Comparison of ENCODE assay signal across 11 mouse cellular contexts in genomic region chr10:60108321-60109111, GRCm38 (mm10). TPM values are rescaled to one million over a fixed set of nuclear protein-coding genes. Genes with fewer than 3 reads are reported as not detected.
A peak's percentile ranks its signal among the peaks of the same experiment; 100 is the strongest.
DNase-seq lines count a peak whose midpoint lies in the region; ATAC-seq and TF ChIP-seq lines count a peak whose summit lies in the region.
"Had no signal": no experiment of that assay in that cellular context is flagged by ENCODE, and none has a peak within 500 bp of the region (broad histone marks: within the 10 kb centered on the region; RNA-seq: fewer than 3 reads in every experiment).

No protein-coding gene starts in this region.

- no peak for DNase-seq in kidney, adult 2 months
- DNase-seq in cerebellum, adult 9-10 months, result peak; percentile 83
- DNase-seq in midbrain, postnatal 0 days (ENCODE audit: low spot score), result peak; percentile 32
- DNase-seq in adrenal gland, postnatal 10 days, result no peak
- no peak for DNase-seq in lung, postnatal 25 days (ENCODE audit: low spot score)
- DNase-seq in thymus, adult 18-20 months, result no peak
- DNase-seq: lung, embryonic 14.5 days; thymus, adult 2 months had no signal

- TF ChIP-seq CTCF in kidney, adult 2 months (conservative IDR thresholded peaks at IDR 0.05; ENCODE audit: insufficient read depth, insufficient read length, low read depth, low read length), result no peak
- no peak for TF ChIP-seq CTCF in midbrain, postnatal 0 days (IDR thresholded peaks at IDR 0.05)

- no peak for TF ChIP-seq POLR2A in kidney, adult 2 months (IDR thresholded peaks at IDR 0.05; ENCODE audit: low read depth, low read length)

- ATAC-seq in kidney, embryonic 15.5 days (replicated peaks; ENCODE audit: low FRiP score), result no peak
- ATAC-seq in forebrain, embryonic 15.5 days (replicated peaks), result no peak
- no peak for ATAC-seq in midbrain, postnatal 0 days (ENCODE audit: low FRiP score)

- H3K27me3 ChIP-seq in kidney, embryonic 15.5 days, result peaks cover 55% of the 10 kb centered on the region
- H3K27me3 ChIP-seq in kidney, adult 2 months (replicated peaks; ENCODE audit: control insufficient read depth, insufficient read depth, low read length), result no peaks in the 10 kb centered on the region; the same call in 1 of the 2 replicates
- H3K27me3 ChIP-seq in forebrain, embryonic 15.5 days, result peaks cover 4% of the 10 kb centered on the region; the same call in 1 of the 2 replicates
- no peaks in the 10 kb centered on the region for H3K27me3 ChIP-seq in midbrain, postnatal 0 days (ENCODE audit: insufficient read depth, low read length)

- H3K4me2 ChIP-seq in kidney, embryonic 15.5 days, result peak overlapping the region; percentile 93
- H3K4me2 ChIP-seq in forebrain, embryonic 15.5 days (replicated peaks), result peak overlapping the region; percentile 94
- H3K4me2 ChIP-seq in midbrain, postnatal 0 days (ENCODE audit: low read depth, low read length, poor library complexity, severe bottlenecking), result peak overlapping the region; percentile 94

- peaks cover 53% of the 10 kb centered on the region for H3K4me1 ChIP-seq in kidney, embryonic 15.5 days
- H3K4me1 ChIP-seq in kidney, adult 2 months (ENCODE audit: control insufficient read depth, insufficient read depth, low read length), result no peaks in the 10 kb centered on the region
- peaks cover 44% of the 10 kb centered on the region for H3K4me1 ChIP-seq in forebrain, embryonic 15.5 days
- peaks cover 30% of the 10 kb centered on the region for H3K4me1 ChIP-seq in midbrain, postnatal 0 days (ENCODE audit: insufficient read depth, low read length)

- peak overlapping the region; percentile 59 for H3K4me3 ChIP-seq in kidney, embryonic 15.5 days (replicated peaks)
- no peak overlapping the region for H3K4me3 ChIP-seq in kidney, adult 2 months (ENCODE audit: insufficient read depth, low read depth, low read length)
- H3K4me3 ChIP-seq in forebrain, embryonic 15.5 days, result peak overlapping the region; percentile 74
- peak overlapping the region; percentile 79 for H3K4me3 ChIP-seq in midbrain, postnatal 0 days (ENCODE audit: low read depth, low read length)
- H3K4me3 ChIP-seq: erythroblast, embryonic 14.5 days had no signal

- H3K9me3 ChIP-seq in kidney, embryonic 15.5 days (replicated peaks), result no peaks in the 10 kb centered on the region
- H3K9me3 ChIP-seq in forebrain, embryonic 15.5 days, result no peaks in the 10 kb centered on the region
- no peaks in the 10 kb centered on the region for H3K9me3 ChIP-seq in midbrain, postnatal 0 days (ENCODE audit: low read length)

- H3K27ac ChIP-seq in kidney, embryonic 15.5 days, result 0 out of 2 replicates have a peak overlapping the region, but pooled peaks have one; percentile 24
- H3K27ac ChIP-seq in kidney, adult 2 months (ENCODE audit: insufficient read depth, low read depth, low read length), result no peak overlapping the region
- no peak overlapping the region; the same call in 1 of the 2 replicates for H3K27ac ChIP-seq in forebrain, embryonic 15.5 days (replicated peaks)
- H3K27ac ChIP-seq in midbrain, postnatal 0 days (ENCODE audit: low read depth, low read length), result peak overlapping the region; percentile 98

- WGBS in kidney, embryonic 15.5 days, result 49% methylated on average over 17 of the region's 17 CpGs
- WGBS in kidney, adult 2 months, result 83% methylated on average over 17 of the region's 17 CpGs
- 43% methylated on average over 17 of the region's 17 CpGs for WGBS in forebrain, embryonic 15.5 days
- WGBS in midbrain, postnatal 0 days, result 32% methylated on average over 16 of the region's 17 CpGs

- H3K9ac ChIP-seq in kidney, embryonic 15.5 days, result no peak overlapping the region
- H3K9ac ChIP-seq in forebrain, embryonic 15.5 days (replicated peaks), result peak overlapping the region; percentile 38; the same call in 1 of the 2 replicates
- peak overlapping the region; percentile 99 for H3K9ac ChIP-seq in midbrain, postnatal 0 days (replicated peaks; ENCODE audit: low read length, poor library complexity, severe bottlenecking)
- H3K9ac ChIP-seq: lung, embryonic 14.5 days had no signal

- H3K36me3 ChIP-seq in kidney, embryonic 15.5 days, result no peaks in the 10 kb centered on the region
- H3K36me3 ChIP-seq in kidney, adult 2 months (ENCODE audit: control insufficient read depth, insufficient read depth, low read length), result no peaks in the 10 kb centered on the region
- H3K36me3 ChIP-seq in forebrain, embryonic 15.5 days, result no peaks in the 10 kb centered on the region
- 0 out of 2 replicates have a peak, but pooled peaks cover 8% of the 10 kb centered on the region for H3K36me3 ChIP-seq in midbrain, postnatal 0 days (ENCODE audit: insufficient read depth, low read length)

RNA-seq across cellular contexts. Expression of gene Spock2, which starts 2.5 kb away (rescaled TPM):
- polyA plus RNA-seq in kidney, embryonic 15.5 days (2015; fragmentation: Nextera tagmentation; extraction: Ambion mirVana), result 49.4 and 52.8 TPM in 2 replicates
- 1.7 and 2.3 TPM in 2 replicates for polyA plus RNA-seq in kidney, adult 2 months (2012; rRNA removed)
- 48.1 and 49.0 TPM in 2 replicates for polyA plus RNA-seq in forebrain, embryonic 15.5 days (2015; fragmentation: Nextera tagmentation; extraction: Ambion mirVana)
- total RNA-seq in midbrain, postnatal 0 days (2014; rRNA removed), result 275 and 308 TPM in 2 replicates
- polyA plus RNA-seq in midbrain, postnatal 0 days (2015; fragmentation: Nextera tagmentation; extraction: Ambion mirVana), result 109 and 117 TPM in 2 replicates
- 10 to 100 TPM; 32.9 to 37.8 TPM for total RNA-seq in adrenal gland, postnatal 10 days (2021)

Comparison
In these comparisons a context has a peak if more than half of its experiments do, and no peak if none do; other contexts are left out.
1. H3K27ac ChIP-seq: peak in kidney, embryonic 15.5 days (single experiment) and midbrain, postnatal 0 days (single experiment); none in kidney, adult 2 months (single experiment) and forebrain, embryonic 15.5 days (single experiment).
2. RNA of gene Spock2, which starts 2.5 kb away (polyA plus RNA-seq): 109 to 117 TPM in midbrain, postnatal 0 days, 49.4 to 52.8 TPM in kidney, embryonic 15.5 days and 48.1 to 49.0 TPM in forebrain, embryonic 15.5 days; 1.7 to 2.3 TPM in kidney, adult 2 months; every median in the first group is over 10 times any median in the second.
3. DNase-seq: peak in cerebellum, adult 9-10 months (single experiment) and midbrain, postnatal 0 days (single experiment); none in kidney, adult 2 months (single experiment), adrenal gland, postnatal 10 days (single experiment), lung, postnatal 25 days (single experiment) and thymus, adult 18-20 months (0 of 2).
4. Peak in every context shown above with its lines, with median percentiles within 50 percentile points of each other: H3K4me2 ChIP-seq.